ENCODE assay signal across 20 mouse cellular contexts in genomic region chr12:26810565-26811177, GRCm38 (mm10).
"Had no signal": no experiment of that assay in that cellular context is flagged by ENCODE, and none has a peak within 500 bp of the region (broad histone marks: within the 10 kb centered on the region; RNA-seq: fewer than 3 reads in every experiment).

No protein-coding gene starts in this region.

- H3K4me3 ChIP-seq: liver, embryonic 12.5 days; liver, embryonic 15.5 days; lung, embryonic 15.5 days; megakaryocyte, embryonic 14.5 days; midbrain, embryonic 10.5 days; neural tube, embryonic 13.5 days; stomach, embryonic 15.5 days had no signal

- H3K4me2 ChIP-seq: liver, embryonic 12.5 days; liver, embryonic 15.5 days; lung, embryonic 15.5 days; neural tube, embryonic 13.5 days; stomach, embryonic 15.5 days had no signal

- ATAC-seq: liver, embryonic 12.5 days had no signal

- H3K27ac ChIP-seq: liver, embryonic 12.5 days; liver, embryonic 15.5 days; lung, embryonic 15.5 days; midbrain, embryonic 10.5 days; neural tube, embryonic 13.5 days; stomach, embryonic 15.5 days had no signal

- H3K4me1 ChIP-seq: liver, embryonic 12.5 days; liver, embryonic 15.5 days; lung, embryonic 15.5 days; megakaryocyte, embryonic 14.5 days; neural tube, embryonic 13.5 days; stomach, embryonic 15.5 days had no signal

- H3K36me3 ChIP-seq: liver, embryonic 12.5 days; liver, embryonic 15.5 days; lung, embryonic 15.5 days; midbrain, embryonic 10.5 days; neural tube, embryonic 13.5 days; stomach, embryonic 15.5 days had no signal

- H3K9ac ChIP-seq: liver, embryonic 12.5 days; liver, embryonic 15.5 days; lung, embryonic 15.5 days; neural tube, embryonic 13.5 days; stomach, embryonic 15.5 days had no signal

- H3K9me3 ChIP-seq: liver, embryonic 12.5 days; liver, embryonic 15.5 days; lung, embryonic 15.5 days; midbrain, embryonic 10.5 days; neural tube, embryonic 13.5 days; stomach, embryonic 15.5 days had no signal

- H3K27me3 ChIP-seq: liver, embryonic 12.5 days; liver, embryonic 15.5 days; lung, embryonic 15.5 days; megakaryocyte, embryonic 14.5 days; neural tube, embryonic 13.5 days; stomach, embryonic 15.5 days had no signal

- DNase-seq: kidney, adult 11 months; kidney, adult 9 months; kidney, postnatal 14 days; kidney, postnatal 4 days; liver; lung, adult 18-20 months; lung, postnatal 10 days; lung, postnatal 36 days; midbrain, embryonic 14.5 days; retina, postnatal 1 day; right cerebral cortex, postnatal 25 days; spleen, adult 18-20 months; thymus, postnatal 36 days had no signal
